Mouse (Mus musculus) heart, embryonic 14.5 days (tissue): ENCODE results near the gene Magi2. TPM values are rescaled to one million over a fixed set of nuclear protein-coding genes. Genes with fewer than 3 reads are reported as not detected.
A peak's percentile ranks its signal among the peaks of the same experiment; 100 is the strongest.

Experiments
- ATAC-seq: fragments of 200-750 bp; cut with Nextera tagmentation; 2 replicates; pipeline ENCODE4 v1.8.0; 2017; ENCODE audit warnings: low read depth, moderate TSS enrichment; ENCODE audit not compliant: insufficient number of reproducible peaks, insufficient read depth, low FRiP score
- H3K27ac ChIP-seq, 2 experiments: fragments of 200-500 bp in 1 of 2; fragments of 300-500 bp in 1 of 2; sonication (generic) in 1 of 2; replicated peaks in 1 of 2; 2 replicates each; pipeline ENCODE4 v1.5.1; 2012 to 2014; ENCODE audit warnings: low read depth in 2 of 2, low read length in 2 of 2, control low read depth in 1 of 2, mild to moderate bottlenecking in 1 of 2, mixed read lengths in 1 of 2; ENCODE audit not compliant: control insufficient read depth in 1 of 2, insufficient read depth in 1 of 2
- H3K27me3 ChIP-seq: fragments of 300-500 bp; sonication (generic); 2 replicates; pipeline ENCODE4 v1.6.1; 2014; ENCODE audit warnings: mild to moderate bottlenecking, low read length, control low read depth; ENCODE audit not compliant: control insufficient read depth, insufficient read depth
- H3K36me3 ChIP-seq: fragments of 300-500 bp; sonication (generic); 2 replicates; pipeline ENCODE4 v1.6.1; 2014; ENCODE audit warnings: mild to moderate bottlenecking, control low read depth, low read length, mixed read lengths; ENCODE audit not compliant: control insufficient read depth, insufficient read depth
- H3K4me1 ChIP-seq, 2 experiments: fragments of 200-500 bp in 1 of 2; fragments of 300-500 bp in 1 of 2; sonication (generic) in 1 of 2; 2 replicates each; pipeline ENCODE4 v1.6.1; 2012 to 2014; ENCODE audit warnings: low read length in 2 of 2, control low read depth in 1 of 2, mixed read lengths in 1 of 2; ENCODE audit not compliant: control insufficient read depth in 2 of 2, insufficient read depth in 2 of 2
- H3K4me2 ChIP-seq: fragments of 300-500 bp; sonication (generic); 2 replicates; pipeline ENCODE4 v1.6.1; 2014; ENCODE audit warnings: mild to moderate bottlenecking, low read length
- H3K4me3 ChIP-seq, 2 experiments: fragments of 200-500 bp in 1 of 2; fragments of 300-500 bp in 1 of 2; sonication (generic) in 1 of 2; 2 replicates each; pipeline ENCODE4 v1.5.1; 2012 to 2014; ENCODE audit warnings: low read length in 2 of 2, mild to moderate bottlenecking in 2 of 2, control low read depth in 1 of 2, low read depth in 1 of 2, moderate library complexity in 1 of 2; ENCODE audit not compliant: control insufficient read depth in 1 of 2, insufficient read depth in 1 of 2
- H3K9ac ChIP-seq: fragments of 300-500 bp; sonication (generic); 2 replicates; pipeline ENCODE4 v1.6.1; 2014; ENCODE audit warnings: mild to moderate bottlenecking, low read length
- H3K9me3 ChIP-seq: fragments of 300-500 bp; sonication (generic); 2 replicates; pipeline ENCODE4 v1.6.1; 2016; ENCODE audit warnings: low read length, control low read depth; ENCODE audit not compliant: control insufficient read depth
- WGBS: fragments of 180-500 bp; shearing (Covaris S2); extraction: QIAGEN DNeasy Blood & Tissue Kit; methylation state at CpG from one replicate; pipeline ENCODE4 v1.1.7; 2014; 5-methylcytosine and 5-hydroxymethylcytosine counted together
- polyA plus RNA-seq: library from polyadenylated mRNA; unstranded; fragments of >200 nt; fragmentation: Nextera tagmentation; extraction: Ambion mirVana; gene quantifications from 2 replicates; pipeline ENCODE4 v1.2.1, GENCODE M21; 2014

The Magi2 gene
- polyA plus RNA-seq, result 3.4 and 3.5 TPM in 2 replicates

DNA sequence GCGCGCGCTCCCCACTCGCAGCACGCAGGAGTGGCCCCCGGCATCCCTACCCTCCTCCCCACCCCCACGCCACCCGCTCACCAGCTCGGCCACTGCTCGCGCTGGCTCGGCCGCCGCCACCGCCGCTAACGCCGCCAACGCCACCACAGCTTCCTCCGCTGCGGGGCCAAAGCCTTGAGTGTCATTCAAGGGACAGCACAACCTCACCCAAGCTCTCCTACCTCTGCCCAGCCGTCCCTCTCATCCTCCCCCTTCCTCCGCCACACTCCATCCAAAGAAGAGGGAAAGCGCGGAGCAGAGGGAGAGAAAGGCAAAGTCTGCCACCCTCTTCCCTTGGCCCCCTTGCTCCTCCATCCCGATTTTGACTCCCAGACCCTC, at the start of gene Magi2:
TSS of gene Magi2 (plus strand) at position 171 of the 378 bp plus-strand sequence.
- Histone ChIP-seq H3K4me2 (peak within 1 kb of the TSS; percentile 98), H3K9ac (peak within 1 kb of the TSS; percentile 81), H3K27ac (peak within 1 kb of the TSS; percentile 56 to 74), H3K27me3 (peaks cover 5% of the 10 kb centered on the region; the same call in 1 of the 2 replicates), H3K4me1 (peaks cover 0 to 17% of the 10 kb centered on the region in 2 experiments; a peak in 2 of 4 replicates), H3K4me3 (peak within 1 kb of the TSS; percentile 74 to 76), H3K9me3 (no peaks in the 10 kb centered on the region), H3K36me3 (no peaks in the 10 kb centered on the region)
- ATAC-seq, result no peak
- 1% methylated on average over 26 of the region's 26 CpGs for WGBS

DNA sequence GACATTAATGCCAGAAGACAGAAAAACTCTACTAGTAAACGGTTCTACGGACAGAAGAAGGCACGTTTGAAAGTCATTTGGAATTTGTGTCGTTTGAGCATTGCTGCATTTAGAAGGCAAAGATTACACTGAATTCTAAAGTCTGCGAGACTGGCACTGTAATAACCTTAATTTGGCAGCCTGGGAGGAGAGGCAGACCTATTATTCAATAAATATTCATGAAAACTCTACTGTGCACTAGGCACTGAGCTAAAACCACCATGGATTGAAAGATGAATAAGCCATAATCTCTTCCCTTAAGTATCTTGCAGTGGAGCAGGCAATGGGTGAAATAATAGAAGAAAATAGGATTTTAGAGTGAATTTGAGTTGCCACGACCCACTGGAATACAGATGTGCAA, 48.2 kb upstream of the Magi2 start:
- H3K9me3 ChIP-seq, result no peaks in the 10 kb centered on the region
- no peak overlapping the region for H3K4me2 ChIP-seq
- no peak overlapping the region for H3K27ac ChIP-seq
- no peaks in the 10 kb centered on the region for H3K4me1 ChIP-seq
- no peak for ATAC-seq
- WGBS, result 74% methylated on average over 6 of the region's 6 CpGs
- H3K36me3 ChIP-seq, result no peaks in the 10 kb centered on the region
- H3K27me3 ChIP-seq, result no peaks in the 10 kb centered on the region
- no peak overlapping the region for H3K4me3 ChIP-seq
- H3K9ac ChIP-seq, result no peak overlapping the region

DNA sequence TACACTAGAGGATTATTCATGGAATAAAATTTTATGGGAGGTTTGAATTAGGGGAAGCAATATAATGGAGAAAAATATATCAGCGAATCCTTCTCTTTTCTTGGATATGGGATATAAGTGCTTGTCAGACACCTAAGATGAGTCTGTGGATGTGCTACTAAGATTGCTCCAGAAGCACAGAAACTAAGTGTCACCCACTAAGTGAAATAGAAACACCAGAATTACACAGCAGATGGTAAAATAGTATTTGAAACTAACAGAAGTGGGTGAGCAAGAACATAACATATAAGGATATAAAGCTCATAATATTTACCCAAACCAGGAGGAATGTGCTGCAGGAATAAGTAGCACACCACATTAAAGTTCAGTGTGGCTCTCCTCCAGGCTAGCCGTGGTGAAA, 40.7 kb upstream of the Magi2 start:
- 80% methylated on average over 2 of the region's 2 CpGs for WGBS
- H3K36me3 ChIP-seq, result no peaks in the 10 kb centered on the region
- H3K9me3 ChIP-seq, result no peaks in the 10 kb centered on the region
- no peaks in the 10 kb centered on the region for H3K4me1 ChIP-seq
- no peak overlapping the region for H3K4me3 ChIP-seq
- H3K4me2 ChIP-seq, result no peak overlapping the region
- no peak overlapping the region for H3K27ac ChIP-seq
- ATAC-seq, result no peak
- H3K9ac ChIP-seq, result no peak overlapping the region
- no peaks in the 10 kb centered on the region for H3K27me3 ChIP-seq

DNA sequence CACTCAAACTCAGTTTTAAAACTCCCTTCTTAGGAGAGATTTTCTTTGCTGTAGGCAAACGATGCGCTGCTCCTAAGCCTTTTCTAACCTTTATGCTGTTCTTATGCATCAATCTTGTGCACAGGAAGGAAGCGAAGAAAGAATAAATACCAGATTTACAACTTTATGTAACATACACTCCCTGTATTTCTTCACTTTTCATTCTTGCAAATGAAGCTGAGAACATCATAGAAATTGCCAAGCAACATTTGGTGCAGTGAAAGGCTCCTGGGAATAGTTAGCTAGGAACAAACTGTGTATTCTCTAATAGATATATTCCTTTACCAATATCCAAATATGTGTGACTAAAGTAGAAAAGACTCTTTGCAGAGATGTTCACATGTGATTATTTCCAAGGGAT, 15.2 kb upstream of the Magi2 start:
- H3K36me3 ChIP-seq, result no peaks in the 10 kb centered on the region
- H3K9me3 ChIP-seq, result no peaks in the 10 kb centered on the region
- no peak overlapping the region for H3K9ac ChIP-seq
- no peak overlapping the region for H3K4me3 ChIP-seq
- H3K4me1 ChIP-seq, result no peaks in the 10 kb centered on the region
- 73% methylated on average over 3 of the region's 3 CpGs for WGBS
- no peak overlapping the region for H3K4me2 ChIP-seq
- no peak overlapping the region for H3K27ac ChIP-seq
- no peak for ATAC-seq
- H3K27me3 ChIP-seq, result no peaks in the 10 kb centered on the region

DNA sequence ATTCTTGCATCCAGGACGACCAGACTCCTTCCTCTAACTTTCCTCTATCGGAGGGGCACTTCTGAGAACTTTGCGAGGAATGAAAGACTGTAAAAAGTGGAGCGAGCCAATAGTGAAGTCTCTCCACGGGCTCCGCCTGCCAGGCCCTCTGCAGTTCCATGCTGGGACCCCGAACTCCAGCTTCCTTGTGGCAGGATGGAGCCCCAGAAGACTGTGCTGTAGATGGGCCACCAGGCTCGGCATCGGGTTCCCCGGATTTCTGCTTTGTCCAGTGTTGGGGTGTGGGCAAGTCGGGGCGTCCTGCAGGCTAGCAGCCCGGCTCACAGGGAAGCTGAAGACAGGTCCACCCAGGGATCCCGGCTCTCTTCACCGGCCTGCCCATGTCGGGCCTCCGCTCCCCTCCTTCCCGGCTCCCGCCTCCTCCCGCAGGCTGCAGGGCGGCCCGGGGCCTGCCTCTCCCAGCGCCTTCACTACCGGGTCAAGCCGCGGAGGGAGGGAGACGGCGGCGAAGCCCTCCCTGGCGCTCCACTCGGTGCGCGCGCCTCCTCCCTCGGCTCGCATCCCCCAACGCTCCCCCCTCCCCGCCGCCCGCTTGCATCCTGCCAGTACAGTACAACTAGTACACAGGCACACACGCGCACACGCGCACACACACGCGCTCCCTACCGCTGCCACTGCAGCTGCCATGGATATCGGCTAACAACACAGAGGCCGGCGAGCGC, 531 bp upstream of the Magi2 start:
- H3K36me3 ChIP-seq, result no peaks in the 10 kb centered on the region
- peaks cover 5% of the 10 kb centered on the region; the same call in 1 of the 2 replicates for H3K27me3 ChIP-seq
- peak overlapping the region; percentile 74 to 76 for H3K4me3 ChIP-seq
- H3K4me2 ChIP-seq, result peak overlapping the region; percentile 98
- ATAC-seq, result peak; percentile 87
- peak overlapping the region; percentile 81 for H3K9ac ChIP-seq
- peak overlapping the region; percentile 56 to 74 for H3K27ac ChIP-seq
- under 1% methylated on average over 47 of the region's 51 CpGs for WGBS
- peaks cover 0 to 17% of the 10 kb centered on the region in 2 experiments; a peak in 2 of 4 replicates for H3K4me1 ChIP-seq
- no peaks in the 10 kb centered on the region for H3K9me3 ChIP-seq

DNA sequence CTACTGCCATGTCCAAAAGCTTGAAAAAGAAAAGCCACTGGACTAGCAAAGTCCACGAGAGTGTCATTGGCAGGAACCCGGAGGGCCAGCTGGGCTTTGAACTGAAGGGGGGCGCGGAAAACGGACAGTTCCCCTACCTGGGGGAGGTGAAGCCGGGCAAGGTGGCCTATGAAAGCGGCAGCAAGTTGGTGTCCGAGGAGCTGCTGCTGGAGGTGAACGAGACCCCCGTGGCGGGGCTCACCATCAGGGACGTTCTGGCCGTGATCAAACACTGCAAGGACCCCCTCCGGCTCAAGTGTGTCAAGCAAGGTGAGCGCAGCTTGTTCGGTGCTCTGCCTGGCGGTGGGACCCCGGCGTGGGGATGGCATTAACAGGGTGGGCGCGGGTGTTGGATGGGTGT, 445 bp downstream of the Magi2 start:
- no peaks in the 10 kb centered on the region for H3K36me3 ChIP-seq
- peaks cover 5% of the 10 kb centered on the region; the same call in 1 of the 2 replicates for H3K27me3 ChIP-seq
- peak overlapping the region; percentile 74 to 76 for H3K4me3 ChIP-seq
- ATAC-seq, result no peak
- H3K9me3 ChIP-seq, result no peaks in the 10 kb centered on the region
- WGBS, result under 1% methylated on average over 21 of the region's 21 CpGs
- peak overlapping the region; percentile 98 for H3K4me2 ChIP-seq
- peak overlapping the region in 1 of 2 experiments; percentile 12; a peak in 1 of 4 replicates for H3K27ac ChIP-seq
- H3K4me1 ChIP-seq, result peaks cover 0 to 17% of the 10 kb centered on the region in 2 experiments; a peak in 2 of 4 replicates
- peak overlapping the region; percentile 81 for H3K9ac ChIP-seq

DNA sequence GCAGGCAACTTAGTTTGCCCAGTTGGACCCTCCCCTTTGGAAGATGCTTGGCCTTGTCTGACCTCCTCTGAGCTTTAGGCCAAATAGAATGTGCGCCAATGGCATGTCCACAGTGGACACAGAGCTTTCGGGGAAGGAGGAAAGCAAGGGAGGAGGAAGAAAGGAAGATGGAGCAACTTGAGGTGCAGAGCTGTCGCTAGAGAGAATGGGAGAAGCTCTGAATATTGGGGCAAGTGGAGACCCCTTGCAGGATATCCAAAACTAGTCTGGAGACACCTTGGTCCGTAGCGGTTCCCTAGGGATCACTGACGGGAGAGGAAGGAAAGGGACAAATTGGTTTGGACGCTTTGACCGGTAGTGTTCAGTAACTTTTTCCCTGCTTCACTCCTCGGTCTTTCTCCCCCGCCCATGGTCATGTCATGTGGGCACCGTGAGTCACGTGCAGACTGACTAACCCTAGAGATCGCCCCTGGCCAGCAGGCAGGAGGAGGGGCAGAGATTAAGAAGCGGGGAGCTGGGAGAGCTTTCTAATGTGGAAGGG, 1.0 kb downstream of the Magi2 start:
- Histone ChIP-seq H3K27ac (no peak overlapping the region), H3K9ac (peak overlapping the region; percentile 81), H3K9me3 (no peaks in the 10 kb centered on the region), H3K27me3 (peaks cover 5% of the 10 kb centered on the region; the same call in 1 of the 2 replicates), H3K4me2 (peak overlapping the region; percentile 98), H3K4me1 (peaks cover 0 to 17% of the 10 kb centered on the region in 2 experiments; a peak in 2 of 4 replicates), H3K4me3 (peak overlapping the region; percentile 74 to 76), H3K36me3 (no peaks in the 10 kb centered on the region)
- WGBS, result under 1% methylated on average over 14 of the region's 14 CpGs
- ATAC-seq, result no peak
